ENCODE assay signal across 8 mouse cellular contexts in genomic region chr19:4878405-4879323, GRCm38 (mm10). TPM values are rescaled to one million over a fixed set of nuclear protein-coding genes. Genes with fewer than 3 reads are reported as not detected.
DNase-seq lines count a peak whose midpoint lies in the region; ATAC-seq and TF ChIP-seq lines count a peak whose summit lies in the region.

Gene Zdhhc24 (plus strand): TSS chr19:4878668.

- peak; percentile 100 for ATAC-seq in G1E (ENCODE audit: extremely low read depth, insufficient number of reproducible peaks, low FRiP score, poor library complexity, severe bottlenecking)
- ATAC-seq in forebrain, embryonic 16.5 days: peak; percentile 99
- peak; percentile 98 for ATAC-seq in lung, embryonic 14.5 days (ENCODE audit: insufficient read depth)

- peaks cover 22% of the 10 kb centered on the region for H3K27me3 ChIP-seq in G1E (ENCODE audit: insufficient read depth, low read length)
- H3K27me3 ChIP-seq in forebrain, embryonic 16.5 days (replicated peaks; ENCODE audit: control insufficient read depth, insufficient read depth, low read length): peaks cover 6% of the 10 kb centered on the region; the same call in 1 of the 2 replicates
- H3K27me3 ChIP-seq in lung, embryonic 14.5 days (ENCODE audit: insufficient read depth, low read length): no peaks in the 10 kb centered on the region
- no peaks in the 10 kb centered on the region; the same call in 1 of the 2 replicates for H3K27me3 ChIP-seq in thymus, adult 2 months (ENCODE audit: control insufficient read depth, insufficient read depth, low read length)

- peaks cover 40% of the 10 kb centered on the region for H3K36me3 ChIP-seq in G1E (replicated peaks)
- no peaks in the 10 kb centered on the region for H3K36me3 ChIP-seq in forebrain, embryonic 16.5 days (ENCODE audit: control insufficient read depth, insufficient read depth)
- H3K36me3 ChIP-seq in lung, embryonic 14.5 days (ENCODE audit: insufficient read depth): 0 out of 2 replicates have a peak, but pooled peaks cover 6% of the 10 kb centered on the region
- H3K36me3 ChIP-seq in thymus, adult 2 months (ENCODE audit: control insufficient read depth, insufficient read depth, low read length): no peaks in the 10 kb centered on the region

- peak; percentile 99 for DNase-seq in G1E (ENCODE audit: low spot score)
- peak; percentile 93 to 95 for DNase-seq in cerebellum, adult 18-20 months
- DNase-seq in heart, postnatal 36 days: peak; percentile 98
- DNase-seq in layer of hippocampus, adult 2 months (ENCODE audit: low spot score in 2 of 2): peak; percentile 95 to 96
- peak; percentile 98 for DNase-seq in lung, embryonic 14.5 days
- DNase-seq in thymus, adult 2 months: peak; percentile 98

- intact Hi-C loops in heart, postnatal 36 days (cut with DNase I): loop anchor here (2.0 to 5.0 kb wide), 2 partner anchors 40 to 49 kb away; partner anchors contain the start of genes Ccdc87, Ccs and Dpp3

- WGBS in forebrain, embryonic 16.5 days: 1% methylated on average over 52 of the region's 52 CpGs
- under 1% methylated on average over 52 of the region's 52 CpGs for WGBS in lung, embryonic 14.5 days
- WGBS in olfactory bulb, adult 2 months: under 1% methylated on average over 52 of the region's 52 CpGs
- under 1% methylated on average over 52 of the region's 52 CpGs for WGBS in thymus, adult 2 months

- peak within 1 kb of the TSS; percentile 98 for H3K4me3 ChIP-seq in G1E (ENCODE audit: low read depth, low read length)
- peak within 1 kb of the TSS; percentile 91 for H3K4me3 ChIP-seq in forebrain, embryonic 16.5 days (replicated peaks; ENCODE audit: low read length)
- peak within 1 kb of the TSS; percentile 85 for H3K4me3 ChIP-seq in layer of hippocampus, adult 2 months
- H3K4me3 ChIP-seq in lung, embryonic 14.5 days (ENCODE audit: low read depth, low read length): peak within 1 kb of the TSS; percentile 90
- H3K4me3 ChIP-seq in olfactory bulb, adult 2 months (ENCODE audit: insufficient read depth, low read depth, low read length): peak within 1 kb of the TSS; percentile 66
- peak within 1 kb of the TSS; percentile 86 for H3K4me3 ChIP-seq in thymus, adult 2 months (ENCODE audit: control insufficient read depth, insufficient read depth, low read length)

- H3K4me1 ChIP-seq in G1E (ENCODE audit: insufficient read depth, low read depth, low read length): peaks cover 39% of the 10 kb centered on the region
- H3K4me1 ChIP-seq in forebrain, embryonic 16.5 days (replicated peaks; ENCODE audit: control insufficient read depth, insufficient read depth, low read length): peaks cover 15% of the 10 kb centered on the region
- 0 out of 2 replicates have a peak, but pooled peaks cover 5% of the 10 kb centered on the region for H3K4me1 ChIP-seq in lung, embryonic 14.5 days (ENCODE audit: insufficient read depth)
- peaks cover 17% of the 10 kb centered on the region for H3K4me1 ChIP-seq in olfactory bulb, adult 2 months (ENCODE audit: control insufficient read depth, insufficient read depth, low read length)
- H3K4me1 ChIP-seq in thymus, adult 2 months (replicated peaks; ENCODE audit: control insufficient read depth, insufficient read depth, low read length): peaks cover 11% of the 10 kb centered on the region

- H3K9me3 ChIP-seq in G1E (replicated peaks): no peaks in the 10 kb centered on the region
- no peaks in the 10 kb centered on the region for H3K9me3 ChIP-seq in forebrain, embryonic 16.5 days (ENCODE audit: control insufficient read depth, low read length)
- no peaks in the 10 kb centered on the region for H3K9me3 ChIP-seq in lung, embryonic 14.5 days (ENCODE audit: low read depth, low read length)

- no peak for TF ChIP-seq CTCF in G1E (IDR thresholded peaks at IDR 0.05; ENCODE audit: low read depth, low read length)
- TF ChIP-seq CTCF in layer of hippocampus, adult 2 months (conservative IDR thresholded peaks at IDR 0.05): no peak
- no peak for TF ChIP-seq CTCF in lung, embryonic 14.5 days (IDR thresholded peaks at IDR 0.05; ENCODE audit: low read depth)
- TF ChIP-seq CTCF in olfactory bulb, adult 2 months (IDR thresholded peaks at IDR 0.05; ENCODE audit: insufficient read depth, low read depth, low read length): no peak
- TF ChIP-seq CTCF in thymus, adult 2 months (IDR thresholded peaks at IDR 0.05; ENCODE audit: borderline replicate concordance, control insufficient read depth, extremely low read depth, insufficient read depth, low read length, poor library complexity): peak; percentile 46; the same call in 1 of the 2 replicates

- H3K27ac ChIP-seq in forebrain, embryonic 16.5 days (ENCODE audit: low read length): peak within 1 kb of the TSS; percentile 63; the same call in 1 of the 2 replicates
- H3K27ac ChIP-seq in layer of hippocampus, adult 2 months: peak within 1 kb of the TSS; percentile 92
- H3K27ac ChIP-seq in lung, embryonic 14.5 days (ENCODE audit: low read depth): peak within 1 kb of the TSS; percentile 67
- H3K27ac ChIP-seq in olfactory bulb, adult 2 months (ENCODE audit: insufficient read depth, low read depth, low read length): no peak within 1 kb of the TSS
- no peak within 1 kb of the TSS for H3K27ac ChIP-seq in thymus, adult 2 months (ENCODE audit: control insufficient read depth, insufficient read depth, low read length)

- peak; percentile 67; the same call in 1 of the 2 replicates for TF ChIP-seq POLR2A in olfactory bulb, adult 2 months (IDR thresholded peaks at IDR 0.05; ENCODE audit: insufficient read depth, low read depth, low read length)
- peak; percentile 79 for TF ChIP-seq POLR2A in thymus, adult 2 months (IDR thresholded peaks at IDR 0.05; ENCODE audit: control insufficient read depth, extremely low read depth, insufficient read depth, low read length, poor library complexity)

- H3K9ac ChIP-seq in forebrain, embryonic 16.5 days (replicated peaks; ENCODE audit: low read depth, low read length): peak within 1 kb of the TSS; percentile 89
- H3K9ac ChIP-seq in lung, embryonic 14.5 days: peak within 1 kb of the TSS; percentile 80

- H3K4me2 ChIP-seq in forebrain, embryonic 16.5 days (ENCODE audit: low read length): peak within 1 kb of the TSS; percentile 54
- peak within 1 kb of the TSS; percentile 91 for H3K4me2 ChIP-seq in lung, embryonic 14.5 days

RNA-seq across cellular contexts. Expression of gene Zdhhc24, which starts in this region (rescaled TPM):
- total RNA-seq in G1E (2014; fragmentation: Nextera tagmentation): 15.9 and 19.5 TPM in 2 replicates
- 13.9 and 15.7 TPM in 2 replicates for total RNA-seq in G1E (2017)
- 1.8 and 2.0 TPM in 2 replicates for polyA plus RNA-seq in G1E (2012)
- polyA plus RNA-seq in forebrain, embryonic 16.5 days (2015; fragmentation: Nextera tagmentation; extraction: Ambion mirVana): 22.8 and 26.8 TPM in 2 replicates
- total RNA-seq in heart, postnatal 36 days (2021): 1 to 10 TPM; 3.2 to 3.4 TPM
- total RNA-seq in layer of hippocampus, adult 2 months (2021): 10 to 100 TPM; 26.3 to 27.3 TPM
- polyA plus RNA-seq in lung, embryonic 14.5 days (2014; fragmentation: Nextera tagmentation; extraction: Ambion mirVana): 6.2 and 7.9 TPM in 2 replicates
- not detected in 2 replicates for polyA plus RNA-seq in olfactory bulb, adult 2 months (2012; ENCODE audit: insufficient read depth, insufficient read length, low replicate concordance, missing spikeins)
- polyA plus RNA-seq in thymus, adult 2 months (2012; rRNA removed): 53.0 and 53.5 TPM in 2 replicates

Comparison
In these comparisons a context has a peak if more than half of its experiments do, and no peak if none do; other contexts are left out.
1. H3K27ac ChIP-seq: peak in forebrain, embryonic 16.5 days (single experiment), layer of hippocampus, adult 2 months (single experiment) and lung, embryonic 14.5 days (single experiment); none in olfactory bulb, adult 2 months (single experiment) and thymus, adult 2 months (single experiment).
2. Peak in every context shown above with its lines, with median percentiles within 50 percentile points of each other: ATAC-seq, DNase-seq and H3K4me3 ChIP-seq.